Mouse (Mus musculus) heart, adult 9 months (tissue): ENCODE measurements around the gene Zkscan6.

Experiments
- DNase-seq, 2 experiments: peaks; one replicate each; pipeline ENCODE4 v3.0.0; 2022; ENCODE audit warnings: low spot score in 2 of 2

The Zkscan6 gene

GRCm38 (mm10) chr11:65812088-65812487 is 5.1 kb downstream of the Zkscan6 start:
- no peak for DNase-seq

GRCm38 (mm10) chr11:65814381-65814780 is 7.4 kb downstream of the Zkscan6 start:
- DNase-seq: no peak

- no peak for DNase-seq
Measured at GRCm38 (mm10) chr11:65816237-65816636, 9.3 kb downstream of the Zkscan6 start.

GRCm38 (mm10) chr11:65818193-65818592 is 11.2 kb downstream of the Zkscan6 start:
- DNase-seq: no peak

GRCm38 (mm10) chr11:65820280-65820679 is 13.3 kb downstream of the Zkscan6 start:
- DNase-seq: no peak

GRCm38 (mm10) chr11:65820877-65821276 is 13.9 kb downstream of the Zkscan6 start:
- DNase-seq: peak in 1 of 2 experiments; percentile 24

GRCm38 (mm10) chr11:65824556-65824955 is 17.6 kb downstream of the Zkscan6 start:
- no peak for DNase-seq

- DNase-seq: peak; percentile 2 to 23
Measured at GRCm38 (mm10) chr11:65838999-65839398, 32.0 kb downstream of the Zkscan6 start.

- DNase-seq: no peak
Measured at GRCm38 (mm10) chr11:65846446-65846845, 39.5 kb downstream of the Zkscan6 start.

GRCm38 (mm10) chr11:65852066-65852465 is 45.1 kb downstream of the Zkscan6 start:
- no peak for DNase-seq

- DNase-seq: no peak
Measured at GRCm38 (mm10) chr11:65861476-65861875, 54.5 kb downstream of the Zkscan6 start.

- DNase-seq: no peak
Measured at GRCm38 (mm10) chr11:65877146-65877775, 70.3 kb downstream of the Zkscan6 start.
